Mouse (Mus musculus) small intestine, adult 2 months (tissue): ENCODE results near the gene Cgnl1.

ENCODE experiments used
- CTCF ChIP-seq: fragments of 200-500 bp; IDR thresholded peaks from 2 replicates; pipeline ENCODE4 v1.5.1; 2012; ENCODE audit warnings: low read depth, mild to moderate bottlenecking, control low read depth, inconsistent platforms, low read length, moderate library complexity, mixed read lengths; ENCODE audit not compliant: insufficient replicate concordance, insufficient read length; ENCODE audit errors: extremely low read depth
- POLR2A ChIP-seq: fragments of 200-500 bp; IDR thresholded peaks from 2 replicates; pipeline ENCODE4 v1.6.1; 2012; ENCODE audit warnings: low read depth, mild to moderate bottlenecking, control low read depth, inconsistent platforms, low read length, moderate library complexity

DNA sequence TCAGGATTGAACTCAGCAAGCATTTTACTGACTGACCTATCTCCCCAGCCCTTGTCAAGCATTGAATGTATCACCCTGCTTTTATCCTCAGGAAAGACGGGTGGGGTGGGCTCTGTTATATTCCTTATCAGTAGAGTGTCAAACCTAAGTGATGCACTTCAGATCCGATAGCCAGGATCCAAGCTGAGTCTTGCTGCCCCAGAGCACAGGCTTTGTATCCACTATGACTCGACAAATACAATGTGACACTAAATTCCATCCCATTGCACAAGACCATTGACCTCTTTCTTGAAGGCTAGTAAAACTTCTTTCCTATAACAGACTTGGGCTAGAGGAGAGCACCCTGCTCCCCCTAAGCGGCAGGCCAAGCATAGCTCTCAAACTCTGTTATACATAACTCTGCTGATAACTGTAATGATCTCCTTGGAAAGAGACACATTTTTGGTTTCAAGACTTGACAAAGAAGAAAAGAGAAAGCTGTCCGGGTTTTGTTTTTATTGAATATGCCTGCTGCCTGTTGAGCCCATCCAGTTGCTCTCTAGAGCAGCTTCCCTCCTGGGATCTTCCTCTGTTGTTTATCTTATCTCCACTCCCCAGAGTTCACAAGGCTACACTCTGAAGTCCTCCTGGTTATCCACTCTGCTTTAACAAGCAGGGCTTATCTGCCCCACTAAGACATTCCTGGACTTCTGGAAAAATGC is 94.3 kb downstream of the Cgnl1 start:
- TF ChIP-seq POLR2A (no peak), CTCF (no peak)
